Mouse (Mus musculus) liver, embryonic 14.5 days (tissue): ENCODE measurements at regions not wholly inside any gene's neighbourhood (a gene's known extent, or its start where the extent isn't known, plus 50 kb on each side); places are given as distances from the start of the nearest gene placed in this dataset.

ENCODE experiments used
- CTCF ChIP-seq: IDR thresholded peaks from 2 replicates; pipeline ENCODE4 v1.5.1; 2016; ENCODE audit warnings: antibody characterized with exemption, low read depth, control low read depth
- EP300 ChIP-seq: IDR thresholded peaks from 2 replicates; pipeline ENCODE4 v1.6.1; 2016; ENCODE audit warnings: antibody characterized with exemption, low read depth

DNA sequence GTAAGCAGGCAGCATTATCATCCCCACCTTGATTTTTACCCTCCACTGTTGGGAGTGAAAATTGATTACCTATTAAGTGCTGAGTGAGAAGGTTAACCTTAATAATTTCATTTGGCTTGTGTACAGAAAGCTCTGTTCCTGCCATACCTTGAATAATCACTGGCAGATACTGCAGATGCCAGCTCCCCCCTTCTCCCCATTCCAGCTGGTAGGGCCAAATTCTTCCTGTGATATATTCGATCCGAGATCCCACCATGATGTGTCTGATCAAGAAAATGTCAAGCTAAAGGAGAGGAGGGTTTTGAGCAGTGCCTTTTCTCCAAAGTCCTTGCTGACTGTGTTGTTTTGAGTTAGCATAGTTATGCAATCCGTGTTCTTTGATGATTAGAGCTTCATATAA lies 280.6 kb downstream of the Galc start:
- TF ChIP-seq CTCF: no peak
- no peak for TF ChIP-seq EP300
